Mouse (Mus musculus) heart, postnatal 0 days (tissue): ENCODE measurements at regions not wholly inside any gene's neighbourhood (a gene's known extent, or its start where the extent isn't known, plus 50 kb on each side); places are given as distances from the start of the nearest gene placed in this dataset.

Experiments
- ATAC-seq: fragments of 200-750 bp; cut with Nextera tagmentation; 2 replicates; pipeline ENCODE4 v1.8.0; 2017; ENCODE audit warnings: low read depth, moderate number of reproducible peaks, moderate library complexity; ENCODE audit not compliant: insufficient read depth
- DNase-seq: peaks from one replicate; pipeline ENCODE4 v3.0.0-alpha.2; 2016; ENCODE audit warnings: low spot score
- H3K27ac ChIP-seq: fragments of 300-500 bp; sonication (generic); 2 replicates; pipeline ENCODE4 v1.5.1; 2014; ENCODE audit warnings: low read depth, mild to moderate bottlenecking
- H3K27me3 ChIP-seq: fragments of 300-500 bp; sonication (generic); 2 replicates; pipeline ENCODE4 v1.6.1; 2014; ENCODE audit warnings: low read length, mixed read lengths; ENCODE audit not compliant: control insufficient read depth, insufficient read depth
- H3K36me3 ChIP-seq: fragments of 300-500 bp; sonication (generic); replicated peaks from 2 replicates; pipeline ENCODE4 v1.6.1; 2014; ENCODE audit warnings: low read length, mixed read lengths; ENCODE audit not compliant: control insufficient read depth, insufficient read depth
- H3K4me1 ChIP-seq: fragments of 300-500 bp; sonication (generic); 2 replicates; pipeline ENCODE4 v1.6.1; 2014; ENCODE audit warnings: antibody characterized with exemption; ENCODE audit not compliant: control insufficient read depth, insufficient read depth
- H3K4me2 ChIP-seq: fragments of 300-500 bp; sonication (generic); 2 replicates; pipeline ENCODE4 v1.6.1; 2014; ENCODE audit warnings: low read depth, mild to moderate bottlenecking, low read length, moderate library complexity
- H3K4me3 ChIP-seq: fragments of 300-500 bp; sonication (generic); 2 replicates; pipeline ENCODE4 v1.5.1; 2014; ENCODE audit warnings: low read depth, low read length
- H3K9ac ChIP-seq: fragments of 300-500 bp; sonication (generic); replicated peaks from 2 replicates; pipeline ENCODE4 v1.6.1; 2014; ENCODE audit warnings: low read depth, low read length, mixed read lengths
- H3K9me3 ChIP-seq: fragments of 300-500 bp; sonication (generic); replicated peaks from 2 replicates; pipeline ENCODE4 v1.6.1; 2016; ENCODE audit warnings: low read length; ENCODE audit not compliant: control insufficient read depth
- CTCF ChIP-seq: IDR thresholded peaks from 2 replicates; pipeline ENCODE4 v1.5.1; 2016; ENCODE audit warnings: antibody characterized with exemption, control low read depth, low read depth
- EP300 ChIP-seq: IDR thresholded peaks from 2 replicates; pipeline ENCODE4 v1.6.1; 2016; ENCODE audit warnings: antibody characterized with exemption, low read depth
- WGBS: fragments of 180-500 bp; shearing (Covaris S2); extraction: QIAGEN DNeasy Blood & Tissue Kit; methylation state at CpG from one replicate; pipeline ENCODE4 v1.1.7; 2014; 5-methylcytosine and 5-hydroxymethylcytosine counted together

- H3K27ac ChIP-seq = no peak overlapping the region
- no peaks in the 10 kb centered on the region for H3K36me3 ChIP-seq
- no peaks in the 10 kb centered on the region for H3K27me3 ChIP-seq
- WGBS = 66% methylated on average over 9 of the region's 9 CpGs
- TF ChIP-seq CTCF (no peak), EP300 (no peak)
- H3K4me1 ChIP-seq = no peaks in the 10 kb centered on the region
- no peak overlapping the region for H3K9ac ChIP-seq
- H3K9me3 ChIP-seq = no peaks in the 10 kb centered on the region
- H3K4me3 ChIP-seq = no peak overlapping the region
- no peak for DNase-seq
- no peak overlapping the region for H3K4me2 ChIP-seq
- ATAC-seq = no peak
Measured at GRCm38 (mm10) chr12:73471966-73472365, 74.2 kb downstream of the Tmem30b start.

GRCm38 (mm10) chr12:73466484-73466883 lies 79.7 kb downstream of the Tmem30b start:
- 0 out of 2 replicates have a peak, but pooled peaks cover 6% of the 10 kb centered on the region for H3K4me1 ChIP-seq
- TF ChIP-seq CTCF = no peak
- TF ChIP-seq EP300 = no peak
- 86% methylated on average over 7 of the region's 7 CpGs for WGBS
- no peak overlapping the region for H3K27ac ChIP-seq
- no peaks in the 10 kb centered on the region for H3K9me3 ChIP-seq
- DNase-seq (no peak), ATAC-seq (no peak)
- no peaks in the 10 kb centered on the region for H3K36me3 ChIP-seq
- H3K27me3 ChIP-seq = no peaks in the 10 kb centered on the region
- H3K9ac ChIP-seq = no peak overlapping the region
- H3K4me3 ChIP-seq = no peak overlapping the region
- no peak overlapping the region for H3K4me2 ChIP-seq

- 85% methylated on average over 5 of the region's 5 CpGs for WGBS
- ATAC-seq (no peak), DNase-seq (no peak)
- no peaks in the 10 kb centered on the region for H3K27me3 ChIP-seq
- H3K9me3 ChIP-seq = no peaks in the 10 kb centered on the region
- no peak overlapping the region for H3K27ac ChIP-seq
- H3K9ac ChIP-seq = no peak overlapping the region
- H3K36me3 ChIP-seq = no peaks in the 10 kb centered on the region
- 0 out of 2 replicates have a peak, but pooled peaks cover 6% of the 10 kb centered on the region for H3K4me1 ChIP-seq
- no peak for TF ChIP-seq CTCF
- TF ChIP-seq EP300 = no peak
- no peak overlapping the region for H3K4me2 ChIP-seq
- H3K4me3 ChIP-seq = no peak overlapping the region
Measured at GRCm38 (mm10) chr12:73465975-73466374, 80.2 kb downstream of the Tmem30b start.

GRCm38 (mm10) chr12:73464311-73464710 lies 81.9 kb downstream of the Tmem30b start:
- Histone ChIP-seq H3K27me3 (no peaks in the 10 kb centered on the region), H3K27ac (no peak overlapping the region), H3K4me1 (0 out of 2 replicates have a peak, but pooled peaks cover 6% of the 10 kb centered on the region), H3K9me3 (no peaks in the 10 kb centered on the region), H3K4me3 (no peak overlapping the region), H3K9ac (no peak overlapping the region), H3K36me3 (no peaks in the 10 kb centered on the region), H3K4me2 (no peak overlapping the region)
- WGBS = 78% methylated on average over 5 of the region's 5 CpGs
- DNase-seq (no peak), ATAC-seq (no peak)
- TF ChIP-seq EP300 = no peak

- peak; percentile 94 for ATAC-seq
- no peak overlapping the region for H3K4me3 ChIP-seq
- H3K9me3 ChIP-seq = no peaks in the 10 kb centered on the region
- H3K27me3 ChIP-seq = no peaks in the 10 kb centered on the region
- peak; percentile 75 for DNase-seq
- H3K36me3 ChIP-seq = no peaks in the 10 kb centered on the region
- no peak for TF ChIP-seq CTCF
- H3K4me2 ChIP-seq = no peak overlapping the region
- WGBS = 26% methylated on average over 5 of the region's 5 CpGs
- peak overlapping the region; percentile 75 for H3K27ac ChIP-seq
- H3K9ac ChIP-seq = peak overlapping the region; percentile 42; the same call in 1 of the 2 replicates
- H3K4me1 ChIP-seq = 0 out of 2 replicates have a peak, but pooled peaks cover 6% of the 10 kb centered on the region
Measured at GRCm38 (mm10) chr12:73462091-73462490, 84.1 kb downstream of the Tmem30b start.

- Histone ChIP-seq H3K36me3 (no peaks in the 10 kb centered on the region), H3K4me3 (no peak overlapping the region), H3K4me1 (0 out of 2 replicates have a peak, but pooled peaks cover 6% of the 10 kb centered on the region), H3K9ac (no peak overlapping the region), H3K27ac (no peak overlapping the region), H3K9me3 (no peaks in the 10 kb centered on the region), H3K27me3 (no peaks in the 10 kb centered on the region), H3K4me2 (no peak overlapping the region)
- 34% methylated on average over 2 of the region's 2 CpGs for WGBS
- TF ChIP-seq EP300 (no peak), CTCF (no peak)
- ATAC-seq (no peak), DNase-seq (no peak)
Measured at GRCm38 (mm10) chr12:73460291-73460761, 85.9 kb downstream of the Tmem30b start.
